Mouse (Mus musculus) kidney, adult 2 months (tissue): ENCODE data around the gene Gprc5c. TPM values are rescaled to one million over a fixed set of nuclear protein-coding genes. Genes with fewer than 3 reads are reported as not detected.
A peak's percentile ranks its signal among the peaks of the same experiment; 100 is the strongest.
"Not testable (repeated sequence)": the region's sequence is repeated elsewhere in the genome, so short reads cannot be mapped to it uniquely, and the experiment has no call there.

Source experiments
- DNase-seq: peaks from one replicate; pipeline ENCODE4 v3.0.0; 2021
- H3K27ac ChIP-seq: fragments of 200-500 bp; 2 replicates; pipeline ENCODE4 v1.5.1; 2012; ENCODE audit warnings: low read depth, low read length, control low read depth, inconsistent platforms; ENCODE audit not compliant: insufficient read depth
- H3K27me3 ChIP-seq: fragments of 200-500 bp; replicated peaks from 2 replicates; pipeline ENCODE4 v1.6.1; 2012; ENCODE audit warnings: mild to moderate bottlenecking, moderate library complexity, low read length, inconsistent platforms; ENCODE audit not compliant: control insufficient read depth, insufficient read depth
- H3K36me3 ChIP-seq: fragments of 200-500 bp; 2 replicates; pipeline ENCODE4 v1.6.1; 2012; ENCODE audit warnings: mild to moderate bottlenecking, moderate library complexity, low read length, inconsistent platforms; ENCODE audit not compliant: control insufficient read depth, insufficient read depth
- H3K4me1 ChIP-seq: fragments of 200-500 bp; 2 replicates; pipeline ENCODE4 v1.6.1; 2011; ENCODE audit warnings: low read length; ENCODE audit not compliant: control insufficient read depth, insufficient read depth
- H3K4me3 ChIP-seq: fragments of 200-500 bp; 2 replicates; pipeline ENCODE4 v1.5.1; 2011; ENCODE audit warnings: mild to moderate bottlenecking, low read depth, low read length, control low read depth; ENCODE audit not compliant: insufficient read depth
- CTCF ChIP-seq: fragments of 200-500 bp; conservative IDR thresholded peaks from 2 replicates; pipeline ENCODE4 v1.5.1; 2011; ENCODE audit warnings: low read depth, mild to moderate bottlenecking, control low read depth, low read length, moderate library complexity, mixed read lengths; ENCODE audit not compliant: insufficient read depth, insufficient read length
- POLR2A ChIP-seq: fragments of 200-500 bp; IDR thresholded peaks from one replicate; pipeline ENCODE4 v1.6.1; 2011; ENCODE audit warnings: low read depth, low read length, control low read depth
- WGBS: fragments of 180-500 bp; shearing (Covaris S2); methylation state at CpG from one replicate; pipeline ENCODE4 v1.1.7; 2018; 5-methylcytosine and 5-hydroxymethylcytosine counted together
- polyA plus RNA-seq: library from polyadenylated mRNA; depleted of rRNA; stranded (reverse); fragments of >200 nt; gene quantifications from 2 replicates; pipeline ENCODE4 v1.2.3, GENCODE M21; 2012; rRNA removed

The Gprc5c gene
- polyA plus RNA-seq, 1 experiment = 241 TPM

GRCm38 (mm10) chr11:114908086-114908485 is 57.1 kb downstream of the Gprc5c start:
- Histone ChIP-seq H3K27me3 (no peaks in the 10 kb centered on the region), H3K4me3 (no peak overlapping the region), H3K36me3 (no peaks in the 10 kb centered on the region), H3K4me1 (no peaks in the 10 kb centered on the region), H3K27ac (no peak overlapping the region)
- no peak for DNase-seq
- WGBS = 68% methylated on average over 4 of the region's 4 CpGs
- TF ChIP-seq POLR2A (no peak), CTCF (no peak)

GRCm38 (mm10) chr11:114909538-114909937 is 58.6 kb downstream of the Gprc5c start:
- TF ChIP-seq CTCF = peak; percentile 34; the same call in 1 of the 2 replicates
- H3K4me1 ChIP-seq, DNase-seq, H3K4me3 ChIP-seq, H3K27ac ChIP-seq, H3K27me3 ChIP-seq, H3K36me3 ChIP-seq: not testable (repeated sequence)
- WGBS = 39% methylated on average over 3 of the region's 3 CpGs

- Histone ChIP-seq H3K4me3 (no peak overlapping the region), H3K27ac (no peak overlapping the region), H3K27me3 (no peaks in the 10 kb centered on the region), H3K4me1 (no peaks in the 10 kb centered on the region), H3K36me3 (no peaks in the 10 kb centered on the region)
- whole genome bisulfite sequencing = 12% methylated on average over 9 of the region's 9 CpGs
- DNase-seq = peak; percentile 76
- TF ChIP-seq POLR2A (no peak), CTCF (peak; percentile 93)
Measured at GRCm38 (mm10) chr11:114912847-114913246, 61.9 kb downstream of the Gprc5c start.

- WGBS = 37% methylated on average over 7 of the region's 7 CpGs
- Histone ChIP-seq H3K4me3 (no peak overlapping the region), H3K4me1 (no peaks in the 10 kb centered on the region), H3K27me3 (no peaks in the 10 kb centered on the region), H3K36me3 (no peaks in the 10 kb centered on the region), H3K27ac (no peak overlapping the region)
- no peak for DNase-seq
- TF ChIP-seq CTCF (no peak), POLR2A (no peak)
Measured at GRCm38 (mm10) chr11:114914978-114915377, 64.0 kb downstream of the Gprc5c start.

- WGBS = 61% methylated on average over 6 of the region's 6 CpGs
- no peaks in the 10 kb centered on the region for H3K36me3 ChIP-seq
- no peaks in the 10 kb centered on the region for H3K4me1 ChIP-seq
- DNase-seq = no peak
- no peaks in the 10 kb centered on the region for H3K27me3 ChIP-seq
- no peak overlapping the region for H3K27ac ChIP-seq
- TF ChIP-seq CTCF (no peak), POLR2A (no peak)
- no peak overlapping the region for H3K4me3 ChIP-seq
Measured at GRCm38 (mm10) chr11:114917120-114917519, 66.2 kb downstream of the Gprc5c start.

Other genes starting within 250 kb of the Gprc5c start
- gene Rpl38, start 182.6 kb upstream of the Gprc5c start, polyA plus RNA-seq = 432 and 738 TPM in 2 replicates
- 34.4 and 40.6 TPM in 2 replicates for gene Ttyh2, start 175.7 kb upstream of the Gprc5c start, polyA plus RNA-seq
- gene Dnaic2, start 123.7 kb upstream of the Gprc5c start, polyA plus RNA-seq = 0.47 and 0.72 TPM in 2 replicates
- gene Kif19a, start 85.8 kb upstream of the Gprc5c start, polyA plus RNA-seq = 0.38 and 0.42 TPM in 2 replicates
- gene Btbd17, start 55.2 kb upstream of the Gprc5c start, polyA plus RNA-seq = 0.12 and 0.13 TPM in 2 replicates
- gene Gpr142, start 52.2 kb upstream of the Gprc5c start, polyA plus RNA-seq = not detected in 2 replicates
- gene Cd300a, start 38.9 kb downstream of the Gprc5c start, polyA plus RNA-seq = 0.61 and 0.91 TPM in 2 replicates
- gene Cd300lb, start 83.2 kb downstream of the Gprc5c start, polyA plus RNA-seq = 0.18 and 0.33 TPM in 2 replicates
- 0.72 TPM in 1 of 2 replicates, not detected in the other for gene Cd300c, start 118.0 kb downstream of the Gprc5c start, polyA plus RNA-seq
- 1.2 and 1.8 TPM in 2 replicates for gene Cd300ld, start 138.8 kb downstream of the Gprc5c start, polyA plus RNA-seq
- gene Cd300c2, start 150.7 kb downstream of the Gprc5c start, polyA plus RNA-seq = 2.7 and 3.9 TPM in 2 replicates
- 0.19 and 0.39 TPM in 2 replicates for gene Cd300ld2, start 165.0 kb downstream of the Gprc5c start, polyA plus RNA-seq
- 2.3 TPM in 1 of 2 replicates, not detected in the other for gene Cd300ld4, start 175.9 kb downstream of the Gprc5c start, polyA plus RNA-seq
- gene Cd300ld5, start 186.6 kb downstream of the Gprc5c start, polyA plus RNA-seq = 0.86 and 3.6 TPM in 2 replicates
- 8.1 and 15.8 TPM in 2 replicates for gene Cd300ld3, start 197.3 kb downstream of the Gprc5c start, polyA plus RNA-seq
- 0.12 and 0.13 TPM in 2 replicates for gene Cd300e, start 211.0 kb downstream of the Gprc5c start, polyA plus RNA-seq
- 0.42 and 1.1 TPM in 2 replicates for gene Rab37, start 240.3 kb downstream of the Gprc5c start, polyA plus RNA-seq